Mouse (Mus musculus) lung, adult 2 months (tissue): Measurements from ENCODE around the gene Slc27a1.

ENCODE experiments used
- CTCF ChIP-seq: fragments of 200-500 bp; IDR thresholded peaks from 2 replicates; pipeline ENCODE4 v1.5.1; 2011; ENCODE audit warnings: mild to moderate bottlenecking, low read length, control low read depth; ENCODE audit not compliant: insufficient read depth
- POLR2A ChIP-seq: fragments of 200-500 bp; IDR thresholded peaks from 2 replicates; pipeline ENCODE4 v1.6.1; 2011; ENCODE audit warnings: low read depth, mild to moderate bottlenecking, control low read depth, low read length, borderline replicate concordance; ENCODE audit errors: extremely low read depth

DNA sequence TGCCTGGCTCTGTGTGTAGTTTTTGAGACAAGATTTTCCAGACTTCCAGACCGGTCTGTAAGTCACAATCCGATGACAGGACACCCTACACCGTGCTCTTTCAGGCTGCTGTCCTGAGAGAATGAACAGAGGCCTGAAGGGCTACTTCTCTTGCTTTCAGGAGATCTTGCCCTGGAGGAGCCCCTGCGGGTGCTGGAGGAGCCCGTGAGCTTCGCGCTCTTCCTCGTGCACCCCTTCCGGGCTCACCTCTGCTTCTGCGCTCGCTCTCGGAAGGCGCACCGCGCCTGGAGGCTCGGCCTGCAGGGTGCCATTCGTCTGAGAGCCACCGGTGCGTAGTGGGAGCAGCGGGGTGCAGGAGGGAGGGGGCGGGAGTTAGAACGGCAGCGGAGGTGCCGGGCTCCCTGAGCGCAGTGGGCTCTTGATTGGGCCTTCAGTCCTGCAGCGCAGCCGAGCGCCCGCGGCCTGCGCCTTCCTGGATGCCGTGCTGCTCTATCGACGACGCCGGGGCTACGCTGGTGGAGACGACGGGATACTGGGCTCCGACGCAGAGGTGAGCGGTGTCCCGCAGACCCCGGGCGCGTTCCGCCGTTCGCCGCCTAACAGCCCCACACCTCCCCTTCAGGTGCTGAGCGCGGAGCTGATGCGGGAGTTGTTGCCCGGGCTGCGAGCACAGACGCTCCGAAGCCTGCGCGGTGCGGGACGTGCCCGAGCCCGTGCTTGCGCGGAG lies 33.4 kb downstream of the Slc27a1 start:
- TF ChIP-seq CTCF (no peak), POLR2A (no peak)
